In genomic region chr7:35080843-35081338, GRCm38 (mm10) we compare ENCODE assay signal across 8 mouse cellular contexts. TPM values are rescaled to one million over a fixed set of nuclear protein-coding genes. Genes with fewer than 3 reads are reported as not detected.
DNase-seq lines count a peak whose midpoint lies in the region; ATAC-seq and TF ChIP-seq lines count a peak whose summit lies in the region.
"Had no signal": no experiment of that assay in that cellular context is flagged by ENCODE, and none has a peak within 500 bp of the region (broad histone marks: within the 10 kb centered on the region; RNA-seq: fewer than 3 reads in every experiment).

No protein-coding gene starts in this region.

- H3K4me3 ChIP-seq in bone marrow, adult 2 months (replicated peaks; ENCODE audit: control insufficient read depth, low read depth, low read length), result peak overlapping the region; percentile 14
- H3K4me3 ChIP-seq in heart, embryonic 10.5 days, result 0 out of 2 replicates have a peak overlapping the region, but pooled peaks have one; percentile 1
- H3K4me3 ChIP-seq: erythroblast, embryonic 14.5 days had no signal

- ATAC-seq in megakaryocyte, adult 5-6 weeks (ENCODE audit: poor library complexity, severe bottlenecking), result peak; percentile 58

- peak overlapping the region; percentile 6; the same call in 1 of the 2 replicates for H3K27ac ChIP-seq in bone marrow, adult 2 months (ENCODE audit: control insufficient read depth, insufficient read depth, low read depth, low read length, poor library complexity)
- peak overlapping the region; percentile 31; the same call in 1 of the 2 replicates for H3K27ac ChIP-seq in heart, embryonic 10.5 days

- H3K9me3 ChIP-seq in heart, embryonic 10.5 days, result no peaks in the 10 kb centered on the region

- 6% methylated on average over 10 of the region's 10 CpGs for WGBS in bone marrow, adult 2 months
- WGBS in heart, embryonic 10.5 days, result 33% methylated on average over 10 of the region's 10 CpGs

- no peaks in the 10 kb centered on the region for H3K36me3 ChIP-seq in heart, embryonic 10.5 days

- TF ChIP-seq POLR2A in bone marrow, adult 2 months (IDR thresholded peaks at IDR 0.05; ENCODE audit: borderline replicate concordance, control insufficient read depth, low read depth, low read length), result no peak

- no peak for TF ChIP-seq CTCF in bone marrow, adult 2 months (IDR thresholded peaks at IDR 0.05; ENCODE audit: control insufficient read depth, insufficient read depth, low read length)

- DNase-seq in NIH3T3 (ENCODE audit: low read depth), result peak; percentile 53
- DNase-seq in heart, embryonic 10.5 days (ENCODE audit: low spot score), result no peak
- DNase-seq in kidney, postnatal 25 days, result peak; percentile 69 to 88
- no peak for DNase-seq in cerebellum, adult 9-10 months
- DNase-seq in spleen, postnatal 4 days (ENCODE audit: low spot score in 2 of 2), result no peak

- peaks cover 8% of the 10 kb centered on the region for H3K27me3 ChIP-seq in heart, embryonic 10.5 days (ENCODE audit: insufficient read depth, poor library complexity, severe bottlenecking)

- H3K4me1 ChIP-seq in bone marrow, adult 2 months (ENCODE audit: control insufficient read depth, insufficient read depth, low read length), result no peaks in the 10 kb centered on the region; the same call in 1 of the 2 replicates
- peaks cover 16% of the 10 kb centered on the region for H3K4me1 ChIP-seq in heart, embryonic 10.5 days

RNA-seq across cellular contexts. Expression of gene Cebpg, which starts 24.5 kb away (rescaled TPM):
- 15.2 and 18.2 TPM in 2 replicates for polyA plus RNA-seq in bone marrow, adult 2 months (2011; ENCODE audit: insufficient read depth, insufficient read length, low replicate concordance, missing spikeins)
- 17.5 and 29.3 TPM in 2 replicates for polyA plus RNA-seq in heart, embryonic 10.5 days (2016; fragmentation: Nextera tagmentation; extraction: Ambion mirVana)
- total RNA-seq in megakaryocyte, adult 5-6 weeks (2015), result 29.8 and 33.5 TPM in 2 replicates
- total RNA-seq in megakaryocyte, adult 5-6 weeks (2017), result 60.1 and 86.5 TPM in 2 replicates

RNA-seq across cellular contexts. Expression of gene Cebpa, which starts 38.2 kb away (rescaled TPM):
- polyA plus RNA-seq in bone marrow, adult 2 months (2011; ENCODE audit: insufficient read depth, insufficient read length, low replicate concordance, missing spikeins), result 8.9 and 14.2 TPM in 2 replicates
- polyA plus RNA-seq in heart, embryonic 10.5 days (2016; fragmentation: Nextera tagmentation; extraction: Ambion mirVana), result 0.14 and 2.7 TPM in 2 replicates
- 48.7 and 57.0 TPM in 2 replicates for total RNA-seq in megakaryocyte, adult 5-6 weeks (2015)
- total RNA-seq in megakaryocyte, adult 5-6 weeks (2017), result 21.7 and 22.4 TPM in 2 replicates

Comparison
In these comparisons a context has a peak if more than half of its experiments do, and no peak if none do; other contexts are left out.
1. DNase-seq: peak in NIH3T3 (single experiment) and kidney, postnatal 25 days (2 of 2); none in heart, embryonic 10.5 days (single experiment), cerebellum, adult 9-10 months (single experiment) and spleen, postnatal 4 days (0 of 2).